Mouse (Mus musculus) stomach, embryonic 15.5 days (tissue): ENCODE measurements around the gene Ahcyl2. TPM values are rescaled to one million over a fixed set of nuclear protein-coding genes. Genes with fewer than 3 reads are reported as not detected.

ENCODE experiments used
- ATAC-seq: fragments of 200-750 bp; cut with Nextera tagmentation; 2 replicates; pipeline ENCODE4 v1.8.0; 2017; ENCODE audit warnings: low read depth, moderate number of reproducible peaks, moderate TSS enrichment; ENCODE audit not compliant: insufficient read depth, low FRiP score
- H3K27ac ChIP-seq: fragments of 300-500 bp; sonication (generic); 2 replicates; pipeline ENCODE4 v1.5.1; 2015; ENCODE audit warnings: mild to moderate bottlenecking, inconsistent platforms
- H3K27me3 ChIP-seq: fragments of 300-500 bp; sonication (generic); replicated peaks from 2 replicates; pipeline ENCODE4 v1.6.1; 2015; ENCODE audit warnings: inconsistent platforms
- H3K36me3 ChIP-seq: fragments of 300-500 bp; sonication (generic); 2 replicates; pipeline ENCODE4 v1.6.1; 2015; ENCODE audit warnings: inconsistent platforms
- H3K4me1 ChIP-seq: fragments of 300-500 bp; sonication (generic); 2 replicates; pipeline ENCODE4 v1.6.1; 2015; ENCODE audit warnings: inconsistent platforms
- H3K4me2 ChIP-seq: fragments of 300-500 bp; sonication (generic); 2 replicates; pipeline ENCODE4 v1.6.1; 2015; ENCODE audit warnings: mild to moderate bottlenecking, inconsistent platforms
- H3K4me3 ChIP-seq: fragments of 300-500 bp; sonication (generic); replicated peaks from 2 replicates; pipeline ENCODE4 v1.5.1; 2015; ENCODE audit warnings: inconsistent platforms
- H3K9ac ChIP-seq: fragments of 300-500 bp; sonication (generic); 2 replicates; pipeline ENCODE4 v1.6.1; 2015; ENCODE audit warnings: inconsistent platforms
- H3K9me3 ChIP-seq: fragments of 300-500 bp; sonication (generic); 2 replicates; pipeline ENCODE4 v1.6.1; 2016; ENCODE audit warnings: inconsistent platforms
- WGBS: fragments of 180-500 bp; shearing (Covaris S2); methylation state at CpG from one replicate; pipeline ENCODE4 v1.1.7; 2015; 5-methylcytosine and 5-hydroxymethylcytosine counted together
- polyA plus RNA-seq: library from polyadenylated mRNA; unstranded; fragments of >200 nt; fragmentation: Nextera tagmentation; extraction: Ambion mirVana; gene quantifications from 2 replicates; pipeline ENCODE4 v1.2.1, GENCODE M21; 2015

The Ahcyl2 gene
- polyA plus RNA-seq, 1 experiment from 2014 or later: 30.2 TPM

- H3K9ac ChIP-seq: no peak overlapping the region
- no peak overlapping the region for H3K27ac ChIP-seq
- H3K27me3 ChIP-seq: no peaks in the 10 kb centered on the region
- H3K9me3 ChIP-seq: no peaks in the 10 kb centered on the region
- peaks cover 4% of the 10 kb centered on the region; the same call in 1 of the 2 replicates for H3K36me3 ChIP-seq
- no peak overlapping the region for H3K4me2 ChIP-seq
- ATAC-seq: no peak
- no peaks in the 10 kb centered on the region for H3K4me1 ChIP-seq
- WGBS: 95% methylated on average over 1 of the region's 1 CpGs
- no peak overlapping the region for H3K4me3 ChIP-seq
These were observed 133.6 kb downstream of the Ahcyl2 start for GRCm38 (mm10) chr6:29901450-29901849.

GRCm38 (mm10) chr6:29902256-29902655, 134.4 kb downstream of the Ahcyl2 start:
- 73% methylated on average over 2 of the region's 2 CpGs for WGBS
- no peaks in the 10 kb centered on the region for H3K4me1 ChIP-seq
- H3K9me3 ChIP-seq: no peaks in the 10 kb centered on the region
- H3K36me3 ChIP-seq: peaks cover 4% of the 10 kb centered on the region; the same call in 1 of the 2 replicates
- H3K4me3 ChIP-seq: no peak overlapping the region
- H3K4me2 ChIP-seq: no peak overlapping the region
- H3K9ac ChIP-seq: no peak overlapping the region
- no peaks in the 10 kb centered on the region for H3K27me3 ChIP-seq
- H3K27ac ChIP-seq: no peak overlapping the region
- ATAC-seq: no peak

- Histone ChIP-seq H3K27ac (no peak overlapping the region), H3K9ac (no peak overlapping the region), H3K9me3 (no peaks in the 10 kb centered on the region), H3K4me1 (no peaks in the 10 kb centered on the region), H3K4me2 (no peak overlapping the region), H3K27me3 (no peaks in the 10 kb centered on the region), H3K36me3 (peaks cover 4% of the 10 kb centered on the region; the same call in 1 of the 2 replicates), H3K4me3 (no peak overlapping the region)
- ATAC-seq: no peak
- WGBS: 88% methylated on average over 3 of the region's 3 CpGs
These were observed 135.6 kb downstream of the Ahcyl2 start for GRCm38 (mm10) chr6:29903343-29903914.

GRCm38 (mm10) chr6:29904281-29904680, 136.5 kb downstream of the Ahcyl2 start:
- Histone ChIP-seq H3K9ac (no peak overlapping the region), H3K9me3 (no peaks in the 10 kb centered on the region), H3K27me3 (no peaks in the 10 kb centered on the region), H3K27ac (no peak overlapping the region), H3K4me3 (no peak overlapping the region), H3K36me3 (peaks cover 4% of the 10 kb centered on the region; the same call in 1 of the 2 replicates), H3K4me1 (no peaks in the 10 kb centered on the region), H3K4me2 (no peak overlapping the region)
- ATAC-seq: no peak
- WGBS: 73% methylated on average over 3 of the region's 3 CpGs

GRCm38 (mm10) chr6:29910631-29911030, 142.8 kb downstream of the Ahcyl2 start:
- H3K4me2 ChIP-seq: no peak overlapping the region
- H3K4me1 ChIP-seq: no peaks in the 10 kb centered on the region

GRCm38 (mm10) chr6:29913673-29914072, 145.9 kb downstream of the Ahcyl2 start:
- 12% methylated on average over 1 of the region's 1 CpGs for WGBS
- no peak overlapping the region for H3K27ac ChIP-seq
- peaks cover 5% of the 10 kb centered on the region; the same call in 1 of the 2 replicates for H3K4me1 ChIP-seq
- H3K9me3 ChIP-seq: no peaks in the 10 kb centered on the region
- H3K4me3 ChIP-seq: no peak overlapping the region
- peaks cover 7% of the 10 kb centered on the region; the same call in 1 of the 2 replicates for H3K27me3 ChIP-seq
- H3K36me3 ChIP-seq: no peaks in the 10 kb centered on the region
- no peak for ATAC-seq
- no peak overlapping the region for H3K9ac ChIP-seq
- no peak overlapping the region for H3K4me2 ChIP-seq

More at GRCm38 (mm10) chr6:29910631-29911030, 142.8 kb downstream of the Ahcyl2 start:
- Histone ChIP-seq H3K27me3 (peaks cover 2% of the 10 kb centered on the region; the same call in 1 of the 2 replicates), H3K36me3 (no peaks in the 10 kb centered on the region), H3K9ac (no peak overlapping the region), H3K4me3 (no peak overlapping the region), H3K27ac (no peak overlapping the region), H3K9me3 (no peaks in the 10 kb centered on the region)
- 84% methylated on average over 3 of the region's 3 CpGs for WGBS
- no peak for ATAC-seq

GRCm38 (mm10) chr6:29914136-29914535, 146.3 kb downstream of the Ahcyl2 start:
- no peak for ATAC-seq
- Histone ChIP-seq H3K27ac (no peak overlapping the region), H3K9ac (no peak overlapping the region), H3K36me3 (no peaks in the 10 kb centered on the region), H3K9me3 (no peaks in the 10 kb centered on the region), H3K27me3 (peaks cover 11% of the 10 kb centered on the region; the same call in 1 of the 2 replicates), H3K4me3 (no peak overlapping the region), H3K4me2 (no peak overlapping the region), H3K4me1 (peaks cover 5% of the 10 kb centered on the region; the same call in 1 of the 2 replicates)

GRCm38 (mm10) chr6:29915836-29916235, 148.0 kb downstream of the Ahcyl2 start:
- H3K4me1 ChIP-seq: peaks cover 5% of the 10 kb centered on the region; the same call in 1 of the 2 replicates
- H3K9me3 ChIP-seq: no peaks in the 10 kb centered on the region
- no peak overlapping the region for H3K4me2 ChIP-seq
- no peak overlapping the region for H3K4me3 ChIP-seq
- no peak overlapping the region for H3K27ac ChIP-seq
- no peak overlapping the region for H3K9ac ChIP-seq
- H3K27me3 ChIP-seq: peaks cover 13% of the 10 kb centered on the region; the same call in 1 of the 2 replicates
- H3K36me3 ChIP-seq: no peaks in the 10 kb centered on the region
- WGBS: 37% methylated on average over 9 of the region's 9 CpGs
- ATAC-seq: no peak

- under 1% methylated on average over 67 of the region's 67 CpGs for WGBS
- H3K27ac ChIP-seq: no peak within 1 kb of the TSS
These were observed 148.9 kb downstream of the Ahcyl2 start, which contains the start of gene Strip2 for GRCm38 (mm10) chr6:29916530-29917382. TSS of gene Strip2 (plus strand) at chr6:29917012.

GRCm38 (mm10) chr6:29917383-29917720, 149.5 kb downstream of the Ahcyl2 start:
- Histone ChIP-seq H3K9me3 (no peaks in the 10 kb centered on the region), H3K4me1 (peaks cover 5% of the 10 kb centered on the region; the same call in 1 of the 2 replicates), H3K27me3 (peaks cover 13% of the 10 kb centered on the region; the same call in 1 of the 2 replicates), H3K36me3 (no peaks in the 10 kb centered on the region), H3K4me2 (peak overlapping the region; percentile 97), H3K4me3 (peak overlapping the region; percentile 71), H3K27ac (no peak overlapping the region), H3K9ac (peak overlapping the region; percentile 19; the same call in 1 of the 2 replicates)
- peak; percentile 43; the same call in 1 of the 2 replicates for ATAC-seq
- under 1% methylated on average over 21 of the region's 21 CpGs for WGBS

More at GRCm38 (mm10) chr6:29916530-29917382, 148.9 kb downstream of the Ahcyl2 start, which contains the start of gene Strip2:
- peaks cover 13% of the 10 kb centered on the region; the same call in 1 of the 2 replicates for H3K27me3 ChIP-seq
- H3K4me1 ChIP-seq: peaks cover 5% of the 10 kb centered on the region; the same call in 1 of the 2 replicates
- no peaks in the 10 kb centered on the region for H3K9me3 ChIP-seq
- ATAC-seq: peak; percentile 98
- H3K4me3 ChIP-seq: peak within 1 kb of the TSS; percentile 71
- H3K4me2 ChIP-seq: peak within 1 kb of the TSS; percentile 97
- H3K9ac ChIP-seq: peak within 1 kb of the TSS; percentile 19; the same call in 1 of the 2 replicates
- no peaks in the 10 kb centered on the region for H3K36me3 ChIP-seq

- WGBS: 40% methylated on average over 4 of the region's 4 CpGs
- H3K4me2 ChIP-seq: peak overlapping the region; percentile 97
- no peak overlapping the region for H3K27ac ChIP-seq
- peaks cover 5% of the 10 kb centered on the region; the same call in 1 of the 2 replicates for H3K4me1 ChIP-seq
- no peaks in the 10 kb centered on the region for H3K9me3 ChIP-seq
- peaks cover 13% of the 10 kb centered on the region; the same call in 1 of the 2 replicates for H3K27me3 ChIP-seq
- H3K4me3 ChIP-seq: no peak overlapping the region
- no peaks in the 10 kb centered on the region for H3K36me3 ChIP-seq
- H3K9ac ChIP-seq: no peak overlapping the region
- ATAC-seq: no peak
These were observed 150.1 kb downstream of the Ahcyl2 start for GRCm38 (mm10) chr6:29917947-29918346.

GRCm38 (mm10) chr6:29923501-29923900, 155.7 kb downstream of the Ahcyl2 start:
- 66% methylated on average over 4 of the region's 4 CpGs for WGBS
- Histone ChIP-seq H3K27ac (no peak overlapping the region), H3K27me3 (0 out of 2 replicates have a peak, but pooled peaks cover 7% of the 10 kb centered on the region), H3K4me2 (no peak overlapping the region), H3K9ac (no peak overlapping the region), H3K36me3 (no peaks in the 10 kb centered on the region), H3K4me1 (no peaks in the 10 kb centered on the region), H3K9me3 (no peaks in the 10 kb centered on the region), H3K4me3 (no peak overlapping the region)
- ATAC-seq: no peak
